Mouse (Mus musculus): ENCODE data around the gene Slc47a1.

GRCm38 (mm10) chr11:61346133-61346532, 32.0 kb downstream of the Slc47a1 start:
- TF ChIP-seq CTCF (IDR thresholded peaks at IDR 0.05; ENCODE audit: extremely low read depth, insufficient read depth, low read length): peak; percentile 25; the same call in 1 of the 2 replicates
- TF ChIP-seq POLR2A (IDR thresholded peaks at IDR 0.05; ENCODE audit: extremely low read depth, insufficient read depth, low read length): no peak

Measured in cortical plate, adult 2 months (tissue).